Comparison of ENCODE assay signal across 13 mouse cellular contexts in the genomic region with DNA sequence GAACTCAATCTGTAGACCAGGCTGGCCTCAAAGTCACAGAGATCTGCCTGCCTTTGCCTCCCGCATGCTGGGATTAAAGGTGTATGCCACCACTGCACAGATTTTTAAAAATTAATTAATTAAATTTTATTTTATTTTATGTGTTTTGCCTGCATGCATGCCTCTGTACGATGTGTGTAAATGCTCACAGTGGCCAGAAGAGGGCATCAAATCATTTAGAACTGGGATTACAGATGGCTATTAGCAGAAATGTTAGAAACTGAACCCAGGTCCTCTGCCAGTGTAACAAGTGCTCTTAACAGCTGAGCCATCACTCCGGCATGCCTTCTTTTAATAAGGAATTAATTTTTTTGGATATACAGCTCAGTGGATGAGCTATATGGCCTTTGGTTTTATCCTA. TPM values are rescaled to one million over a fixed set of nuclear protein-coding genes. Genes with fewer than 3 reads are reported as not detected.
DNase-seq lines count a peak whose midpoint lies in the region; TF ChIP-seq lines count a peak whose summit lies in the region.
"Had no signal": no experiment of that assay in that cellular context is flagged by ENCODE, and none has a peak within 500 bp of the region (broad histone marks: within the 10 kb centered on the region; RNA-seq: fewer than 3 reads in every experiment).

No protein-coding gene starts in this region.

- peak; percentile 71 for TF ChIP-seq CTCF in layer of hippocampus, adult 2 months (conservative IDR thresholded peaks at IDR 0.05)

- H3K27ac ChIP-seq in layer of hippocampus, adult 2 months, result no peak overlapping the region
- H3K27ac ChIP-seq: embryonic facial prominence, embryonic 15.5 days; lung, embryonic 15.5 days; midbrain, embryonic 13.5 days had no signal

- DNase-seq in embryo, embryonic 10.5 days (ENCODE audit: low spot score), result peak; percentile 34
- no peak for DNase-seq in embryo, embryonic 11 days
- no peak for DNase-seq in layer of hippocampus, adult 2 months (ENCODE audit: low spot score in 2 of 2)
- no peak for DNase-seq in layer of hippocampus, postnatal 25 days (ENCODE audit: extremely low spot score in 1 of 2, low spot score in 1 of 2)
- DNase-seq in 416B (ENCODE audit: low read depth) (peak; percentile 52), R1 (ENCODE audit: low read depth, low spot score) (peak; percentile 50)
- no peak for DNase-seq in neural tube, embryonic 10.5 days (ENCODE audit: extremely low spot score, low spot score)
- no peak for DNase-seq in ovary, postnatal 14 days (ENCODE audit: low spot score)
- DNase-seq: right cerebral cortex, postnatal 4 days had no signal

- H3K4me3 ChIP-seq in layer of hippocampus, adult 2 months, result no peak overlapping the region
- H3K4me3 ChIP-seq: embryonic facial prominence, embryonic 15.5 days; lung, embryonic 15.5 days; midbrain, embryonic 13.5 days had no signal

RNA-seq across cellular contexts. Expression of gene Cyp4f15, which starts 43.6 kb away (rescaled TPM):
- 10 to 100 TPM; 16.7 to 20.7 TPM for total RNA-seq in layer of hippocampus, adult 2 months (2021)
- 10 to 100 TPM; 16.1 to 20.0 TPM for total RNA-seq in layer of hippocampus, postnatal 25 days (2021)
- total RNA-seq: hematopoietic stem cell, adult 5-6 weeks had no signal

RNA-seq across cellular contexts. Expression of gene Zfp871, which starts 59.1 kb away (rescaled TPM):
- 10 to 100 TPM; 89.6 to 97.0 TPM for total RNA-seq in layer of hippocampus, adult 2 months (2021)
- total RNA-seq in layer of hippocampus, postnatal 25 days (2021), result 10 to 100 TPM; 85.9 to 88.6 TPM

Comparison
In these comparisons a context has a peak if more than half of its experiments do, and no peak if none do; other contexts are left out.
1. DNase-seq: peak in embryo, embryonic 10.5 days (single experiment), 416B (single experiment) and R1 (single experiment); none in embryo, embryonic 11 days (single experiment), layer of hippocampus, adult 2 months (0 of 2), layer of hippocampus, postnatal 25 days (0 of 2), neural tube, embryonic 10.5 days (single experiment) and ovary, postnatal 14 days (single experiment).